Mouse (Mus musculus) T-helper 2 cell (primary cell): ENCODE results near the gene Srpk2.
"Not testable (repeated sequence)": the region's sequence is repeated elsewhere in the genome, so short reads cannot be mapped to it uniquely, and the experiment has no call there.

Experiments
- in situ Hi-C: fragments of 300-600 bp; cut with MboI, MseI; formaldehyde crosslinking; loops from one replicate; pipeline ENCODE4 v1.15.1; 2025; ENCODE audit warnings: high pct_unique_total_duplicates

The Srpk2 gene

DNA sequence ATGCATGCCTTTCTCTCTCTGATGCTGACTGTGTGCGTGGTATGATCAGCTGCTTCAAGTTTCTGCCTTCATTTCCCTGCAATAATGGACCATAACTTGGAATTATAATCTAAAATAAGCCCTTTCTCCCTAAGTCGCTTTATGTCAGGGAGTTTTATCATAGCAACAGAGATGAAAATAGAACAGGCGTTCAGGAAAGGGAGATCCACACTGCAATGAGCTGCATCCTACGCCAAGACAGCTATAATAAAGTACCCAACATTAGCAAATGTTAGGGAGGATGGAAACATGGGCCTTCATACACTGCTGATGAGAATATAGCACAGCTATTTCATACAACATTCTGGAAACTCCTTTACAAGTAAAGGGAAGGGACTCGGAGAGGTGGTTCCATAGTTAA lies 116.2 kb downstream of the Srpk2 start:
- in situ Hi-C loops = no loop called here

DNA sequence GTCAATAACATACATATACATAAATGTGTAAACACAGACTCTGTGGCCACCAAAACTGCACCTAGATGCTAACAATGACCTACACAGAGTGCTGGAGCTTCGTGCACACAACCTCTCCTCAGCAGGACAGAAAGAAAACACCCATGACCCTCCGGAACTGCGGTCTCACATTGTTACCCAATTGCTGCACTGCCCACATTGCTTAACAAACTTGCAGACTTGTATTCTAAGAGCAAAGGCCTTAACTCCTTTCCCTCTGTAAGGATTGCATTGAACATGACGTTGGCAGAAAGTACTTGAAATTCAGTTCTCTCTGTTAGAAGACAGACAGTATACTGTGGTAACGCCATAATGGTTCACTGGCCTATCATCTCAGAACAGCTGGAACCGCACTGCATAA lies 118.0 kb downstream of the Srpk2 start:
- in situ Hi-C loops = no loop called here

DNA sequence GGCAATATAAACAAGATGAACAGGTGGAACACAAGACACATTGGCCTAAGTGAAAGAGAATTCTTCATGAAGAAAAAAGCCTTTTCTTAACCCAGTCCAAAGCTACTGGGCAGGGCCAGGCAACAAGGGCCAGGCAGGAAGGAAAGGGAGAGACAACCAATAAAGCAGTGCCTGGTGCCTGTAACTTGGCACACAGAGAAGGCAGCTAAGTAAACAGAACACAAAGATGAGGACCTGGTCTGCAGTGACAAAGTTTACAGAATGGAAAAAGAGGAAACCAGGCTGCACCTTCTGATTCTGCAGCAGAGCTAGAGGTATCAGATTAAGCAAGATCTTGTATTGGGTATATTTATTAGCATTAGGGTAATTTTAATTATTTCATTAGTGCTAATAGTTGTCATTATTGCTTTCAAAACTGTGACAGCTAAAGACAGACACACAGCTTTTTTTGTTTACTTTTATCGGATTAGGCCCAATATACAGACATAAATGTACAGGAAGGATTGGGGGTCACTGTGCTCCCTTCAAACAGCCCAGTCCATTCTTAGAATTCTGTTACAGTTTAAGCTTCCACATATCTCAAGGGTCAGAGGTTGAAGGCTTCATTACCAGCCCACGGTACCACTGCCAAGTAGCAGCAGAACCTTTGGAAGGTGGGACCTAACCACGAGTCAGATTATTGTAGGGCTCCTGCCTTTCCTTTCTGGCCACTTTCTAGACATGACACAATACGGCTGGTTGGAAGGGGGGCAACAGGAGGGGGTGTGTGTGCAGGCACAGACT lies 121.9 kb downstream of the Srpk2 start:
- in situ Hi-C loops = no loop called here

DNA sequence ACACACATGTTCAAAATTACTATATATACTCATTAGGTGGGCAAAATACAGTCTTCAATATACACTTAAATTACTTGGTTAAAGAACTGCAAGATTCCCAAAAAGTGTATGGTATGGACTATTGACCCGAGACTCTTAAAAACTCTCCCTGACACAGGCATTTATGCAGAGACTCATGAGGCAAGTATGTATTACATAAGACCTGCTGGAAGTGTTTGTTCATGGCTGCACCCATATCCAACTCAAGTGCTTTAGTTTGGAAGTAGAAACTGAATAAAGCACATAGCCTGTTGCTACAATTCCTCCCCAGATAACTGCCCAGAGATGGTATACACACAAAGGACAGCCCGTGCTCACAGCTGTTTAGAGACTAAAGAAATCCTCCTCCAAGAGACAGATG lies 123.2 kb downstream of the Srpk2 start:
- in situ Hi-C loops = no loop called here

DNA sequence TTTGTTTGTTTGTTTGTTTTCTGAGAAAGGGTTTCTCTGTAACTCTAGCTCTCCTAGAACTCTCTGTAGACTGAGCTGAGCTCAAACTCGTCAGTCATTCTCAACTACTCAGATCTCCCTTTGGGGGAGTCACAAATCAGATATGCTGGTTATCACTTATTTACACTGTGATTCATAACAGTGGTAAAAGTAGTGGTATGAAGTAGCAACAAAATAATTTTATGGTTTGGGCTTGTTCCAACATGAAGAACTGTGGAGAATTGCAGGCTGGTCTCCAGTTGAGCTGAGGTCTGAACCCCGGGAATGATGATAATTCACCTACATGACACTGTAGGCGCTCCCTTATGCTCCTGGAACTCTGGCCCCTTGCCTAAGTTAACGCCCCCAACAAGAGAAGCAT lies 124.2 kb downstream of the Srpk2 start:
- in situ Hi-C loops = no loop called here

DNA sequence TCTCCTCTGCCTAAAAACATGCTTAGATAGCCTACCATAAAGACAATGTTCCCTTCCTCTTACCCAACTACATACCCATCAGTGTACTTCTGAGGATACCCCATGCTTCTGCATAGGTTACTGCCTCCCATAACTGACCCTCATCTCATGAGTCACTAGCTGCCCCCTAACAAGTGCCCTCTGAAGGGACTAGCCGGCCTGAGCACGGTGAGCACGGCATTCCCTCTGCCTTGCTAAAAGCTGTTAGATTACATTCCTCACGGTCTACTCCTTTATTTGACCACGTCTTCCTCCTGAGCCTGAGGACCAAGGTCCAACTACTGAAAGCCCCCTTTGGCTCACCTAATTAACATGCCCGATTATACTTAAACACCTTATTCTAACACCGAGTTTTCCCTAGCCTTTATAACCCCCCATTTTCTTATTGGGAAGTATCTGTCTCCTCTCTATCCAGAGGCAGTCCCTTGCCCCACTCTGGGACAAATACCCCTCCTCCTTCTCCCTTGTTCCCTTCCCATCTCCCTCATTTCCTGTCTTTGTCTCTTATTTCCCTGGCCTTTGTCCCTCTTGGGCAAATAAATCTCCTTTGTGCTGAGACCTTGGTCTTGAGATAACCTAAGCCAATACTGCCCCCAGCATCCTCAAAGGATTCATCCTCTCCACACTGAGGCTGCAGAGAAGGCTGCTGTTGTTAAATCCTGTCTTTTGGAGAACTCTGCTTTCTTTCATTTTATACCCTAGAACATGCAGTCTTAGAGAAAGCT lies 128.2 kb downstream of the Srpk2 start:
- in situ Hi-C loops = no loop called here

DNA sequence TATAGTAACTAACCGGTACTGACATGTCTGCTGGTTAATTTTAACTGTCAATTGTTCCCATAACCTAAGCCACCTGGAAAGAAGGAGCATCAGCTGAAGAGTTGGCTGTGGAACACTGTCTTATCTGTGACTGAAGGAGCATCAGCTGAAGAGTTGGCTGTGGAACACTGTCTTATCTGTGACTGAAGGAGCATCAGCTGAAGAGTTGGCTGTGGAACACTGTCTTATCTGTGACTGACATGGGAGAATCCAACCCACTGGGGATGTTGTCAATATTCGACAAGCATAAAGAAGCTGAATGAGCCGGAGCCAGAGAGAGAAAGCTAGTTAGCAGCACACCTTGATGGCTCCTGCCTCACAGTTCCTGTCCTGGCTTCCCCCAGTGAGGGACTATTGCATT lies 131.1 kb downstream of the Srpk2 start:
- in situ Hi-C loops = not testable (repeated sequence)

DNA sequence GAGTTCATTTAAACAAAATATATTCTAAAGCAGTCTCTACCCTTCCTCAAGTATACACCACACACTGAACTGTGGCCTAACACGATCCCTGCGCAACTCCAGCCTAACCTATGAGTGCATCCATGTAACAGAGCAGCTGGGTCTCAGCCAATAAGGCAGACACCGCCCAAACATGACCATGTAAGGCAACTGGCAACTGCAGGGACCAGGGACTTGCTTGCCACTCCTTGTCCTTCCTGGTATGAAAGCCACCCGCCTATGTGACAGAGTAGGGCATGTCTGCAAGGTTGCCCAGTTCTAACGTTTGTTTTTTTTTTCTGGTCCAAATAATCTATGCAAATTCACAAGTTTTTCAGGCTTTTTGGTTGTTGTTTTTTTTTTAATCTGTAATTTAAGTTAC lies 132.7 kb downstream of the Srpk2 start:
- in situ Hi-C loops = no loop called here

DNA sequence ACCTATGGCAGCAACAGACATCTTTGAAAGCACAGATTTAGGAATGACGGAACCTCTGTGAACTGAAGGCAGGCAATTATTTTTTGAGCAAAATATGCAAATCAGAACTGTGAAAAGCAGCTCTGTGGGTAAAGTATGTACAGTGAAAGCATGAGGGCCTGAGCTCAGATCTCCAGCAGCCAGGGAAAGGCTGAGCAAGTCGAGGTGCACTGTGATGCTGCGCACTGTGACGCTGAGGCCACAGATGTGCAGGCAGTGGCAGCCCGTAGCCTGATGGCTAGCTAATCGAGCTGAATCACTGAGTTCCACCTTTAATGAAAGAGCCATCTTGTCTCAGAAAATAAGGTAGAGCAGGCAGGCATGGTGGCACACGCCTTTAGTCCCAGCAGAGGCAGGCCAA lies 148.7 kb downstream of the Srpk2 start:
- in situ Hi-C loops = no loop called here

DNA sequence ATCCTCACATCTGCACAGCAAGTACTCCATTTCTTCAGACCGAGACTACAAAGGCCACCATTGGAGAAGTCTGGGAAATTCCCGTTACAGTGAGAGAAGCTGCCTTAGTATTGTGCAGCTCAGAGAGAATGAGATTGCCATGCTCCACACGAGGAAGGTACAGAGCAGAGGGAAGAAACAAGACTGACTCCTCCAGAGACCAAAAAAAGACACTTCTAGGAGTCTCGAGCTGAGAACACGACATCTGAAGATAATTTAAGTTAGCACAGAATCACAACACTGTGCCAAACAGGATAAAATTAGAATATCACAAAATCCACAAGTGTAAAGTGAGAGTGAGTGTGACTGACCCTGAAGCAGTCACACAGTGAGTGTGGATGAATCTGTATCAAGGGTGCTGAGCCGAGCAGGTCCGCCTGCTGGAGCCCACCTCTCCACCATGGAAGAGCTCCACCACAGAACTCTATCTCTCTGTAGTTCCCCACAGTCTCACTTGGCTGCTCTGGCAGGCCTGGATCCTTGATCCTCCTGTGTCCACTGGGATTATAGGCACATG lies 152.8 kb downstream of the Srpk2 start:
- in situ Hi-C loops = no loop called here

DNA sequence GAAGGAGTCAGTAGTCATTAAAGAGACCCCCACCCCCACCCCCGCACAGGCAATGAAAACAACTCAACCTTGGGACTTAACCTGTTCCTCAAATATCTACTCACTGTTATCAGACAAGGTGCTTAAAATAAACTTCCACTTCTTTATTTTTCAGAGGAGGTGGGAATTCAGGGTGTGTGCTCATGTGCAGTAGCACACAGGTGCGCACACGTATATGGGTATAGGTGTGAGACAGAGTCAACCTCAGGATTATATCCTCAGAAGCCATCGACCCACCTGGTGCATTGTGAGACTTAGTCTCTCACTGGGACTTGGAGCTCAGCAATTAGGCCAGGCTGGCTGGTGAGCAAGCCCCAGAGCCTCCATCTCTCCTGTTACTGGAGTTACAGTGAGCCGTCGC lies 153.3 kb downstream of the Srpk2 start:
- in situ Hi-C loops = no loop called here

DNA sequence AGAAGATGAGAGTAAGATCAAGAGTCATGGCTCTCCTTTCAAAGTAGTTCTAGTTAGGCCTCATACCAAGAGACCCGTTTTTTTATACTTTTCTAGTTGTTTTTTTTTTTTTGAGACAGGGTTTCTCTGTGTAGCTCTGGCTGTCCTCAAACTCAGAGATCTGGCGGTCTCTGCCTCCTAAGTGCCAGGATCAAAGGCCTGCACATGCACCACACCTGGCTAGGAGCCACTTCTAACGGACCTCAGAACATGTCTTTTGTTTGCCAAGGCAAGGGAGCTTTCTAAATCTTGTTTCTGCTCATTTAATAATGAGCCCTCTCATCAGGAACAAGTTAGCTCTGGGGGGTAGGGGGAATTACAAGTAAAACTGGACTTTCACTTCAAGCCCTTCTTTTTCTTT lies 159.8 kb downstream of the Srpk2 start:
- in situ Hi-C loops = loop anchor here (25.0 kb wide), 1 partner anchor 238 kb away; no protein-coding TSS in a partner anchor

DNA sequence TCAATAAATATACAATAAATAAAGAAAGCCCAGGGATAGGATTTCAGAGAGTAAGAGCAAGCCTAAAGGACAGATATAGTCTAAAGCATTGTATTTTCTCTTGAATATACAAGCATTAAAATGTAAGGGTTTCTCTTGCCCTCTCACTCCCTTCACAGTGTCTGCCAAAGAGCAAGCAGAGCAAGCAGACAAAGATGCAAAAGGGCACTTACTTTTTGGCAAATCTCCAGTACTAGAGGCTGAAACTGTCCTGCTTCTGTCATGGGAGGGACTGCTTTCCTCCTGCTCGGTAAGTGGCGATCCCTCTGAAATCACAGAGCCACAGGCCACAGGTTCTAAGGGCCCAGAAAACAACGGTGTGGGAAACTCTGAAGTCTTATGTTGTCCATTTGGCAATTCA lies 160.5 kb downstream of the Srpk2 start:
- in situ Hi-C loops = loop anchor here (25.0 kb wide), 1 partner anchor 238 kb away; no protein-coding TSS in a partner anchor

DNA sequence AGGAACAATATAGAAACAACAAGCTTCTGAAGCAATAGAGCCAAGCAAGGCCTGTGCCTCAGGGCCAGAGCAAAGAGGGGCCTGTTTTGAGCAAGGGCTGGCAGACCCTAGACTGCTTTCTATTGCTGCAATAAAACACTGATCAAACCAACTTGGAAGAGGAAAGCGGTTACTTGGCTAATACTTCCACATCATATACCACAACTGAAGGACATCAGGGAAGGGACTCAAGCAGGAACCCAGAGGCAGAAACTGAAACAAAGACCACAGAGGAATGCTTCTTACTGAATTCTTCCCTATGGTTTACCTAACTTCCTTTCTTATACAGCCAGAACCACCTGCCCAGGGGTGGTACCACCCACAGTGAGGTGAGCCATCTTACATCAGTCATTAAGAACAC lies 162.8 kb downstream of the Srpk2 start:
- in situ Hi-C loops = loop anchor here (25.0 kb wide), 1 partner anchor 241 kb away; no protein-coding TSS in a partner anchor

DNA sequence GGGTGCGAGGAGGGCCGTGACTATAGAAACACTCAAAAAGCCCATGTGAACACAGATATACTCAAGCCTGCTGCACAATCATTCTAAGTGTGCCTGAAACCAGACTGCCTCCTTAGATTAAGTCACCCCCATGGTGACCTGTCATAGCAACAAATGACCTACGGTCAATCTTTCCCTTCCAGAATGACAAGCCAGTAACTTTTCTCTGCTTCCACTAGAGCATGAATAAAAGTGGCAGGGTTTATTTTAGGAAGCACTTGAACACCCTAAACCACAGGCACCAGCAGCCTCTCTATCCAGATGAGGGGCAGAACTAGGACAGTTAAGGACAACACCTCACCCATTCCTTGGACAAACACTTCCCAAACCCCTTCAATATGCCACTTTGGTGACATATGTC lies 164.7 kb downstream of the Srpk2 start:
- in situ Hi-C loops = loop anchor here (25.0 kb wide), 1 partner anchor 243 kb away; no protein-coding TSS in a partner anchor

DNA sequence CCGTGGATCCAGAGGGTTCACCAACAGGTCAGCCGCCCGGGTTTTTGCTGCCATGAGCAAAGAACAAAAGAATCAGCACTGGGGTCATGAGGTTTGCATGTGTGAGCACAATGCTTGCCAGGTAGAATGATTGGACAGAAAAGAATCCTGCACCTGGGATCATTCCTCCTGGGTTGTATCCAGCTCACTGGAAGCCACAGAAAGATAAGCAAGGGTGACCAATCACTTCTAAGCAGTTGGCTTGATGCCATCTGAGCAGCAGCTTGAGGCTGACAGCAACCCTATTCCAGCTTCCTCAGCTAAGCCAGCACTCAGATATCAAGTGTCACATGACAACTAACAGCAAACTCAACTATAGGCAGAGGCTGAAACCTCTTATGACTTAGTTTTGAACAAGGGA lies 165.7 kb downstream of the Srpk2 start:
- in situ Hi-C loops = loop anchor here (25.0 kb wide), 1 partner anchor 244 kb away; no protein-coding TSS in a partner anchor

DNA sequence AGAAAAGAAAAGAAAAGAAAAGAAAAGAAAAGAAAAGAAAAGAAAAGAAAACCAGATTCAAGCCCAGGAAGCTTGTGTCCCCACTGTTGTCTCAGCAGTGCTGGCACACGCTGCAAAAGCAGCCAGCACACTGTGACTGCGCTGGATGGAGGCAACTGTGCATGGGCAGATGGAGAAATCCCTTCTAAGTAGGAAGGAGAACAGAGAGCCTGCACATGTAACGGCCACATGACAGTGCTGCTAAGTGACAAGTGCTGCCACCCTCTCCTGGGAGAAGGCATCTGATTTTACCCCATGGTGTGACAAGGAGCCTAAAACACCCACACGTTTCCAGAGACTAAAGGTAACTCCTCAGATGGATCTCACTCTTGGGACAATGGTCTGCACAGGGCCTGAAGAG lies 166.6 kb downstream of the Srpk2 start:
- in situ Hi-C loops = loop anchor here (25.0 kb wide), 1 partner anchor 244 kb away; no protein-coding TSS in a partner anchor

DNA sequence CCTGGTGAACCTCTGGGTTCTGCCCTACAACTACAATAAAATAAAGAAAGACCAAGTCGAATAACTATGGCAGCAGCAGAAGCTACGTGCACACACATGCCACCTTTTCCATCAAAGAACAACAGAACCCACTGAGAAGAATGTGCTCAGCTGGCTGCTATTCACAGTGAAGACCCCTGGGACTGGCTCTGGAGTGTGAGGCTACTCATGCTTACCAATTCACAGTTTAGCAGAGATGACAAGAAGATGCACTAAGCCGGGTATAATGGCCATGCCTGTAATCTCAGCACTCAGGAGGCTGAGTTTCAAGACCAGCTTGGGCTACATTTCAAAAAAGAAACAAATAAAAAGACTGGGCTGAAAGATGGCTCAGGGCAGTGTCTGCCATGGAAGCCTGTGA lies 167.5 kb downstream of the Srpk2 start:
- in situ Hi-C loops = loop anchor here (25.0 kb wide), 1 partner anchor 245 kb away; no protein-coding TSS in a partner anchor

DNA sequence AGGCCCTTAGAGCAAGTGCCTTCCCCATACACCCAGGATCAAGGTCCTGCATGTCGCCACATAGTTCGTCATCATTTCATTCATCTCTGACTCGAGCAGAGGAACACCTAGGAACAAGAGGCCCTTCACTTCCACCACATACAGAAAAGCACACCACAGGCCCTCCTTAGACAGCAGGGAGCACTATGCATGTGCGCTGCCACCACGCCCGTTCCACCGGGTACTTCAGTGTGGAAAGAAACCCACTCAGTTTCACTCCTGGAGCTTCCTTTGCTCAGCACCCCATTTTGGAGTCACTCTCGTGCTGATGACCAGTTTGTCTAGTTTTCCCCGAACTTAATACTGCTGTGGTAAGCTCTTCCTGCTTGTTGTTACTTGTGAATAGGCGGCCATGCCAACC lies 169.4 kb downstream of the Srpk2 start:
- in situ Hi-C loops = loop anchor here (25.0 kb wide), 1 partner anchor 247 kb away; no protein-coding TSS in a partner anchor

DNA sequence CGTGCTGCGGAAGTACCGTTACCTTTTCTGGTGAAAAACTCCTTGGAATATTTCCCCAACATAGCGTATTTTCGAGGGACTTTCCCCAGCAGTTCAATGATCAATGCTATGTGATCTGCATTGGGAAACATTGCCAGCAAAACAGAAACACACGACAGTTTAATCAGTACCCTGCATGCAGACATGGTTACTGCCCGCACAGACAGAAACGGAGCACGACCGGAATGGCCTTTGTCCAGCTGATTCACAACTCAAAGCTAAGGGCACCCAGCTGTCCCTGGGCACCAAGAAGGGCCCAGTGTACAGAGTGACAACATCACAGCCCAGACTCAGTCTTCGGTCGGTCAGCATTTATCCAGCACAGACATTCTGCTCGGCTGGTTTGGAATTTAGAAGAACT lies 170.9 kb downstream of the Srpk2 start:
- in situ Hi-C loops = loop anchor here (25.0 kb wide), 1 partner anchor 249 kb away; no protein-coding TSS in a partner anchor

DNA sequence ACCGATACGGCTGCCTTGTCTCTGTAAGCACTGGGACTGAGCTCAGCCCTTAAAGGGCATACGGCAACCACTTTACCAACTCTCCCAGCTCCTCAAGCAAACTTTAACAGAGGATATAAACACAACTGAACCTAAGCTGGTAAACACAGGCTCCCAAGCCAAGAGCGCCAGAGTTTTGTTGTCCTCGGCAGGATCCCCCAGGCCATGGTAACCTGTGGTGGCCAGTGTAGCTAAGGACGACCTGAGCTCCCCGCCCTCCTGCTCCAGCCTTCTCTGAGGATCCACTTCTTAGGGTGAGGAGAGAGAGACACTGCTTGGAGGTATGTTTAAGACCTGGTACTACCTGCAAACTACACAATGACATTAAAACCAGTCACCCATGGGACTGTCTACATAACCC lies 171.9 kb downstream of the Srpk2 start:
- in situ Hi-C loops = loop anchor here (25.0 kb wide), 1 partner anchor 250 kb away; no protein-coding TSS in a partner anchor

DNA sequence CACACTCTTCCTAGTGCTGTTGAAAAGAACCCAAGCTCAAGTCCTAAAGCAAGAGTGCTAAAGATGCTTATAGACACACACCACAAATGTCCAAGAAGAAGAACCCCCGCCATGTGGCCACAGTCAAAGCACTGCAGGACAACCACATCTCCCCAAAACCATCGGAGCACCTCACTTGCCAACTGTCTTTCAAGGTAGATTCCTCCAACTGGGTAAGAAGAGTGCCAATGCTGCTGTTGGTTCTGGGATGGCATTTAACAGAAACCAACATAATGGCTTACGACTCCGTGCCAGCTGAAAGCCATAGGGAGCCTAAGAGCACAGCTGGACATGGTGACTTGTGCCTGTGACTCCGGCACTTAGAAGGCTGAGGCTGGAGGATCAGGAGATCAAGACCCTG lies 173.0 kb downstream of the Srpk2 start:
- in situ Hi-C loops = loop anchor here (25.0 kb wide), 1 partner anchor 251 kb away; no protein-coding TSS in a partner anchor
